Mouse (Mus musculus) bone marrow, adult 2 months (tissue): ENCODE measurements around the gene Cyb5r4.

Source experiments
- CTCF ChIP-seq: fragments of 200-500 bp; IDR thresholded peaks from 2 replicates; pipeline ENCODE4 v1.5.1; 2011; ENCODE audit warnings: low read length, control low read depth; ENCODE audit not compliant: control insufficient read depth, insufficient read depth
- POLR2A ChIP-seq: fragments of 200-500 bp; IDR thresholded peaks from 2 replicates; pipeline ENCODE4 v1.6.1; 2011; ENCODE audit warnings: low read depth, mild to moderate bottlenecking, control low read depth, low read length, borderline replicate concordance; ENCODE audit not compliant: control insufficient read depth

GRCm38 (mm10) chr9:87079511-87079910 is 57.7 kb downstream of the Cyb5r4 start:
- TF ChIP-seq CTCF (no peak), POLR2A (no peak)
